Mouse (Mus musculus) liver, embryonic 13.5 days (tissue): ENCODE data around the gene Fgf5. TPM values are rescaled to one million over a fixed set of nuclear protein-coding genes. Genes with fewer than 3 reads are reported as not detected.

Experiments
- ATAC-seq: fragments of 200-750 bp; cut with Nextera tagmentation; 2 replicates; pipeline ENCODE4 v1.8.0; 2017; ENCODE audit warnings: low read depth, mild to moderate bottlenecking, moderate number of reproducible peaks, moderate library complexity
- DNase-seq: peaks from one replicate; pipeline ENCODE4 v3.0.0; 2022
- H3K27ac ChIP-seq: fragments of 300-500 bp; sonication (generic); 2 replicates; pipeline ENCODE4 v1.5.1; 2015; ENCODE audit warnings: moderate library complexity, mild to moderate bottlenecking, inconsistent platforms
- H3K27me3 ChIP-seq: fragments of 300-500 bp; sonication (generic); 2 replicates; pipeline ENCODE4 v1.6.1; 2015; ENCODE audit warnings: mild to moderate bottlenecking, inconsistent platforms
- H3K36me3 ChIP-seq: fragments of 300-500 bp; sonication (generic); 2 replicates; pipeline ENCODE4 v1.6.1; 2015; ENCODE audit warnings: mild to moderate bottlenecking, inconsistent platforms
- H3K4me1 ChIP-seq: fragments of 300-500 bp; sonication (generic); replicated peaks from 2 replicates; pipeline ENCODE4 v1.6.1; 2015; ENCODE audit warnings: inconsistent platforms
- H3K4me2 ChIP-seq: fragments of 300-500 bp; sonication (generic); 2 replicates; pipeline ENCODE4 v1.6.1; 2015; ENCODE audit warnings: inconsistent platforms, mild to moderate bottlenecking, moderate library complexity
- H3K4me3 ChIP-seq: fragments of 300-500 bp; sonication (generic); replicated peaks from 2 replicates; pipeline ENCODE4 v1.5.1; 2015; ENCODE audit warnings: mild to moderate bottlenecking, inconsistent platforms
- H3K9ac ChIP-seq: fragments of 300-500 bp; sonication (generic); 2 replicates; pipeline ENCODE4 v1.6.1; 2015; ENCODE audit warnings: mild to moderate bottlenecking, inconsistent platforms
- H3K9me3 ChIP-seq: fragments of 300-500 bp; sonication (generic); replicated peaks from 2 replicates; pipeline ENCODE4 v1.6.1; 2016; ENCODE audit warnings: inconsistent platforms
- WGBS: fragments of 180-500 bp; shearing (Covaris S2); methylation state at CpG from one replicate; pipeline ENCODE4 v1.1.7; 2015; ENCODE audit not compliant: insufficient replicate concordance; 5-methylcytosine and 5-hydroxymethylcytosine counted together
- polyA plus RNA-seq: library from polyadenylated mRNA; unstranded; fragments of >200 nt; fragmentation: Nextera tagmentation; extraction: Ambion mirVana; gene quantifications from 2 replicates; pipeline ENCODE4 v1.2.1, GENCODE M21; 2015

The Fgf5 gene
- 0.15 and 0.23 TPM in 2 replicates for polyA plus RNA-seq

DNA sequence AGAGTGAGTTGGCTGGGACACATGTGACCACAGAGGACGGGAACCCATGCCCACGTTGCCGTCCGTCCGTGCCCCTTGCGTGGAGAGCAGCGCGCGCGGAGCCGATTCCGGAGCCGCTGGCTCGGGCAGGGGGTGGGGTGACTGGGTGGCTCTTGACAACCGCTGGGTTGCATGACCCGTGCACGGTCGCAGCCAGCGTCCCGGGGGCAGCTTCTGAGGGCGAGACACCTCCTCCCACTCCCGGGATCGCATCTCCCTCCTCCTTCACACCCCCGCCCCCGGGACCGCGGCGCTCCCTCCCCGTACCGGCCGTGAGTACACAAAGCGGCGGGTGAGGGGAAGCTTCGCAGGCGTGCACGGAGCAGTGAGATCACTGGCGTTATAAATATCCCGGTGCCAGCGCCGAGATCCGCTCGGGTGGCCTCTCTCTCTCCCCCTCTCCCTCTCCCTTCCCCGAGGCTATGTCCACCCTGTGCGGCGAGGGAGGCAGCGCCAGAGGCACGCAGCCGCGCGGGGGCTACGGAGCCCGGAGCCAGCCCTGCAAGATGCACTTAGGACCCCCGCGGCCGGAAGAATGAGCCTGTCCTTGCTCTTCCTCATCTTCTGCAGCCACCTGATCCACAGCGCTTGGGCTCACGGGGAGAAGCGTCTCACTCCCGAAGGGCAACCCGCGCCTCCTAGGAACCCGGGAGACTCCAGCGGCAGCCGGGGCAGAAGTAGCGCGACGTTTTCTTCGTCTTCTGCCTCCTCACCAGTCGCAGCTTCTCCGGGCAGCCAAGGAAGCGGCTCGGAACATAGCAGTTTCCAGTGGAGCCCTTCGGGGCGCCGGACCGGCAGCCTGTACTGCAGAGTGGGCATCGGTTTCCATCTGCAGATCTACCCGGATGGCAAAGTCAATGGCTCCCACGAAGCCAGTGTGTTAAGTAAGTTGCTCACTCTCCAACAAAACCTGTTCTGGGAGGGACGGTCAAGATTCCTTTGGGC lies at the start of gene Fgf5:
Fgf5 (plus strand) TSS at position 347 of the 984 bp plus-strand sequence.
- Histone ChIP-seq H3K4me1 (no peaks in the 10 kb centered on the region), H3K4me3 (peak within 1 kb of the TSS; percentile 44), H3K9me3 (no peaks in the 10 kb centered on the region), H3K36me3 (no peaks in the 10 kb centered on the region), H3K9ac (no peak within 1 kb of the TSS), H3K27ac (no peak within 1 kb of the TSS), H3K4me2 (peak within 1 kb of the TSS; percentile 63), H3K27me3 (peaks cover 55% of the 10 kb centered on the region)
- ATAC-seq (no peak), DNase-seq (no peak)
- WGBS = under 1% methylated on average over 78 of the region's 80 CpGs

DNA sequence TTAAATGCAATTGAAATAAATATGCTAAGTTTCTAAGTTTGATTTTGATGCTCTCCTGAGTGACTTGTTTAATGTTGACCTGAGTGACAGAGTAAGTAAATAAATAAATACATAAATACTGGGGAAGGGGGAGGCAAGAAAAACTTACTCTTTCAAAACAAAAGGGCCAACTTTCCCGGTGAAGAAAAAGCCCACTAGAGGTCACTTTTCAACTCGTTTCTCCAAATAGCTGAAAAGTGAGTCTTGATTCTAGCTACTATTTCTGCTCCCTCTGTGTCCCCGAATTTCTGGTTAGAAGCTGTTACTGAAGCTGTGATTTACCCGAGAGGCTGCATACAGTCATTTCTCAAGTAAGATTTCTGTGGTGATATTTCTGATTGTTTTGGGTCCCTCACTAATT lies 41.5 kb upstream of the Fgf5 start:
- 45% methylated on average over 4 of the region's 4 CpGs for WGBS
- no peak for ATAC-seq
- Histone ChIP-seq H3K4me3 (no peak overlapping the region), H3K27me3 (no peaks in the 10 kb centered on the region), H3K9ac (no peak overlapping the region), H3K4me1 (no peaks in the 10 kb centered on the region), H3K9me3 (no peaks in the 10 kb centered on the region), H3K27ac (no peak overlapping the region), H3K4me2 (no peak overlapping the region), H3K36me3 (no peaks in the 10 kb centered on the region)
- DNase-seq = no peak

GRCm38 (mm10) chr5:98221956-98222355 lies 32.0 kb upstream of the Fgf5 start:
- Histone ChIP-seq H3K4me2 (no peak overlapping the region), H3K27ac (no peak overlapping the region), H3K4me1 (no peaks in the 10 kb centered on the region), H3K9me3 (no peaks in the 10 kb centered on the region), H3K27me3 (no peaks in the 10 kb centered on the region), H3K4me3 (no peak overlapping the region), H3K9ac (no peak overlapping the region), H3K36me3 (no peaks in the 10 kb centered on the region)
- ATAC-seq (no peak), DNase-seq (no peak)
- WGBS = 62% methylated on average over 4 of the region's 4 CpGs

GRCm38 (mm10) chr5:98226710-98227109 lies 27.3 kb upstream of the Fgf5 start:
- Histone ChIP-seq H3K4me3 (no peak overlapping the region), H3K9ac (no peak overlapping the region), H3K4me2 (no peak overlapping the region), H3K4me1 (no peaks in the 10 kb centered on the region), H3K36me3 (no peaks in the 10 kb centered on the region), H3K27ac (no peak overlapping the region), H3K9me3 (no peaks in the 10 kb centered on the region), H3K27me3 (no peaks in the 10 kb centered on the region)
- 52% methylated on average over 2 of the region's 2 CpGs for WGBS
- ATAC-seq (no peak), DNase-seq (no peak)

DNA sequence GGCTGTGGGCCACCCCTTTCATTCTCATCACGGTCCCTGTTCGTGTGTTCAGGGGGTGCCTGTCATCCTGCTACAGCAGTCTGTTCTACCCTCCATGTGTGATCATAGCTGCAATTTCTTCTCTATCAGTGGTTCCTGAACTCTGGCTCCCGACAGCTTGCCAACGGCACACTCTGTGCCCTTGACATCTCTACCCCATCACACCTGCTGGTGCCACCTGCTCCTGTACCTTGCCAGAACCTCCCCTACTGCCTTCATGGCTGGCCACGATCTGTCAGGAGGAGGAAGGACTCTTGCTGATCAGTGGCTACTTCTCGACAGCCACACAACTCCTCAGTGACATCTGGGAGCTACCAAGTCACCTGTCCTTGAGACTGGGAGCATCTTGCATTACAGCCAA lies 24.5 kb upstream of the Fgf5 start:
- Histone ChIP-seq H3K4me3 (no peak overlapping the region), H3K9ac (no peak overlapping the region), H3K27ac (no peak overlapping the region), H3K36me3 (no peaks in the 10 kb centered on the region), H3K4me2 (no peak overlapping the region), H3K4me1 (no peaks in the 10 kb centered on the region), H3K9me3 (no peaks in the 10 kb centered on the region), H3K27me3 (no peaks in the 10 kb centered on the region)
- ATAC-seq (no peak), DNase-seq (no peak)
- WGBS = 59% methylated on average over 6 of the region's 6 CpGs

DNA sequence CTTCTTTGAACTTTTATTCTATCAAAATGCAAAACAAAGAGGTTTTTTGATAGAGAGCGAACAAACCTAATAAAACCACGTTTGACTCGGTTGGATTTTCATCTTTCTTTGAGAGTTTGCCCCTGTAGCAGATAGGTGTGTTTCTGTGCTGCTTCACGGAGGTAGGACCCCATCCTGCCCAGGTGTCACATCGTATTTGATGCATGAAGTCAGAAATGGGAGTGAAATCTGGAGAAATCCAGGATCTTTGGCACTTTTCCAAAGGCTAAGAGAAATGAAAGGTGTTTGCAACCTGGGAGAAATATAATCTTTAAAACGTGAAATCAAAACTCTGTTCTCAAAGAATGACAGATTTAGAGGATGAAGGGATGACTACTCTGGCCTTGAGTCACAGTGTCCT lies 15.5 kb upstream of the Fgf5 start:
- WGBS = 51% methylated on average over 6 of the region's 6 CpGs
- DNase-seq = no peak
- no peak for ATAC-seq
- Histone ChIP-seq H3K4me3 (no peak overlapping the region), H3K9ac (no peak overlapping the region), H3K4me1 (no peaks in the 10 kb centered on the region), H3K4me2 (no peak overlapping the region), H3K36me3 (no peaks in the 10 kb centered on the region), H3K27ac (no peak overlapping the region), H3K9me3 (no peaks in the 10 kb centered on the region; the same call in 1 of the 2 replicates), H3K27me3 (no peaks in the 10 kb centered on the region)

DNA sequence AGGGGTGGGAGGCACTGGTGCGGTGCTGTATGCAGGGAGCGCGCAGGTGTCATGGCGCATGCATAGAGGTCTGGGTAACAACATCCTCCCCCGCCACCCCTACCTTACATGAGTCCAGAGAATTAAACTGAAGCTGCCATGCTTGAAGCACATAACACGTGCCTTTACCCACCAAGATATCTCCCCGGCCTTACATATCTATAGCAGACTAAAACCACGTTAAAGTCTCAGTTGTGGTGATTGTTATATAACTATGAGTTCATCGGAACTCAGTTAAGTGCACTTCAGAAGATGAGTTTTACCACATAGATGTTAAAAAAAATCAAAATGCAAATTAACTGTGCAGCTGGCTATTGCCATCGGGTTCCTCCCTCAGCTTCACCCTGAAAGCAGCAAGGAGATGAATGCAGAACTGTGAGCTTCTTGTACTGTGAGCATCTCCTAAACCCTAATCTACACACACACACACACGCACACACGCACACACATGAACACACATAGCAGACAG lies 12.6 kb upstream of the Fgf5 start:
- no peaks in the 10 kb centered on the region for H3K27me3 ChIP-seq
- H3K27ac ChIP-seq = no peak overlapping the region
- H3K9ac ChIP-seq = no peak overlapping the region
- no peaks in the 10 kb centered on the region for H3K4me1 ChIP-seq
- ATAC-seq (no peak), DNase-seq (no peak)
- H3K4me2 ChIP-seq = no peak overlapping the region
- H3K4me3 ChIP-seq = no peak overlapping the region
- no peaks in the 10 kb centered on the region; the same call in 1 of the 2 replicates for H3K9me3 ChIP-seq
- no peaks in the 10 kb centered on the region for H3K36me3 ChIP-seq
- WGBS = 84% methylated on average over 12 of the region's 12 CpGs

- 37% methylated on average over 8 of the region's 8 CpGs for WGBS
- no peaks in the 10 kb centered on the region for H3K27me3 ChIP-seq
- no peaks in the 10 kb centered on the region for H3K4me1 ChIP-seq
- H3K9ac ChIP-seq = no peak overlapping the region
- no peaks in the 10 kb centered on the region for H3K9me3 ChIP-seq
- H3K4me2 ChIP-seq = no peak overlapping the region
- DNase-seq (no peak), ATAC-seq (no peak)
- no peak overlapping the region for H3K27ac ChIP-seq
- no peaks in the 10 kb centered on the region for H3K36me3 ChIP-seq
- H3K4me3 ChIP-seq = no peak overlapping the region
Measured at GRCm38 (mm10) chr5:98245303-98245702, 8.7 kb upstream of the Fgf5 start.

GRCm38 (mm10) chr5:98245976-98246375 lies 8.0 kb upstream of the Fgf5 start:
- DNase-seq (no peak), ATAC-seq (no peak)
- WGBS = 19% methylated on average over 4 of the region's 4 CpGs
- H3K36me3 ChIP-seq = no peaks in the 10 kb centered on the region
- no peak overlapping the region for H3K4me3 ChIP-seq
- no peaks in the 10 kb centered on the region for H3K27me3 ChIP-seq
- H3K9me3 ChIP-seq = no peaks in the 10 kb centered on the region
- no peaks in the 10 kb centered on the region for H3K4me1 ChIP-seq
- H3K4me2 ChIP-seq = no peak overlapping the region
- H3K27ac ChIP-seq = no peak overlapping the region
- H3K9ac ChIP-seq = no peak overlapping the region

GRCm38 (mm10) chr5:98246826-98247225 lies 7.2 kb upstream of the Fgf5 start:
- H3K36me3 ChIP-seq = no peaks in the 10 kb centered on the region
- 70% methylated on average over 7 of the region's 7 CpGs for WGBS
- peaks cover 3% of the 10 kb centered on the region; the same call in 1 of the 2 replicates for H3K27me3 ChIP-seq
- no peak overlapping the region for H3K4me2 ChIP-seq
- H3K9ac ChIP-seq = no peak overlapping the region
- no peak for ATAC-seq
- no peak overlapping the region for H3K4me3 ChIP-seq
- no peak for DNase-seq
- H3K27ac ChIP-seq = no peak overlapping the region
- no peaks in the 10 kb centered on the region for H3K4me1 ChIP-seq
- no peaks in the 10 kb centered on the region for H3K9me3 ChIP-seq

- Histone ChIP-seq H3K9me3 (no peaks in the 10 kb centered on the region), H3K36me3 (no peaks in the 10 kb centered on the region), H3K4me3 (no peak overlapping the region), H3K27ac (no peak overlapping the region), H3K27me3 (peaks cover 3% of the 10 kb centered on the region; the same call in 1 of the 2 replicates), H3K4me2 (no peak overlapping the region), H3K9ac (no peak overlapping the region), H3K4me1 (no peaks in the 10 kb centered on the region)
- 25% methylated on average over 2 of the region's 2 CpGs for WGBS
- ATAC-seq (no peak), DNase-seq (no peak)
Measured at GRCm38 (mm10) chr5:98247516-98247915, 6.5 kb upstream of the Fgf5 start.
